Mouse (Mus musculus) limb, embryonic 12.5 days (tissue): ENCODE data around the gene Gpnmb. TPM values are rescaled to one million over a fixed set of nuclear protein-coding genes. Genes with fewer than 3 reads are reported as not detected.

ENCODE experiments used
- ATAC-seq: fragments of 200-750 bp; cut with Nextera tagmentation; 2 replicates; pipeline ENCODE4 v1.8.0; 2017; ENCODE audit warnings: low read depth, moderate TSS enrichment; ENCODE audit not compliant: insufficient number of reproducible peaks, insufficient read depth, low FRiP score, low TSS enrichment
- H3K27ac ChIP-seq: fragments of 300-500 bp; sonication (generic); 2 replicates; pipeline ENCODE4 v1.5.1; 2016; ENCODE audit warnings: mild to moderate bottlenecking, moderate library complexity
- H3K27me3 ChIP-seq: fragments of 300-500 bp; sonication (generic); 2 replicates; pipeline ENCODE4 v1.6.1; 2016; ENCODE audit warnings: mild to moderate bottlenecking, moderate library complexity
- H3K36me3 ChIP-seq: fragments of 300-500 bp; sonication (generic); 2 replicates; pipeline ENCODE4 v1.6.1; 2016; ENCODE audit warnings: mild to moderate bottlenecking, moderate library complexity
- H3K4me1 ChIP-seq: fragments of 300-500 bp; sonication (generic); replicated peaks from 2 replicates; pipeline ENCODE4 v1.6.1; 2016
- H3K4me2 ChIP-seq: fragments of 300-500 bp; sonication (generic); 2 replicates; pipeline ENCODE4 v1.6.1; 2016; ENCODE audit warnings: mild to moderate bottlenecking, moderate library complexity
- H3K4me3 ChIP-seq: fragments of 300-500 bp; sonication (generic); replicated peaks from 2 replicates; pipeline ENCODE4 v1.5.1; 2016; ENCODE audit warnings: mild to moderate bottlenecking
- H3K9ac ChIP-seq: fragments of 300-500 bp; sonication (generic); replicated peaks from 2 replicates; pipeline ENCODE4 v1.6.1; 2016; ENCODE audit warnings: mild to moderate bottlenecking, moderate library complexity
- H3K9me3 ChIP-seq: fragments of 300-500 bp; sonication (generic); 2 replicates; pipeline ENCODE4 v1.6.1; 2016; ENCODE audit warnings: mild to moderate bottlenecking, moderate library complexity
- WGBS: fragments of 180-500 bp; shearing (Covaris S2); methylation state at CpG from one replicate; pipeline ENCODE4 v1.1.7; 2016; 5-methylcytosine and 5-hydroxymethylcytosine counted together
- polyA plus RNA-seq: library from polyadenylated mRNA; unstranded; fragments of >200 nt; fragmentation: Nextera tagmentation; extraction: Ambion mirVana; gene quantifications from 2 replicates; pipeline ENCODE4 v1.2.1, GENCODE M21; 2016

The Gpnmb gene
- polyA plus RNA-seq, 1 experiment from 2014 or later: 0.59 TPM

DNA sequence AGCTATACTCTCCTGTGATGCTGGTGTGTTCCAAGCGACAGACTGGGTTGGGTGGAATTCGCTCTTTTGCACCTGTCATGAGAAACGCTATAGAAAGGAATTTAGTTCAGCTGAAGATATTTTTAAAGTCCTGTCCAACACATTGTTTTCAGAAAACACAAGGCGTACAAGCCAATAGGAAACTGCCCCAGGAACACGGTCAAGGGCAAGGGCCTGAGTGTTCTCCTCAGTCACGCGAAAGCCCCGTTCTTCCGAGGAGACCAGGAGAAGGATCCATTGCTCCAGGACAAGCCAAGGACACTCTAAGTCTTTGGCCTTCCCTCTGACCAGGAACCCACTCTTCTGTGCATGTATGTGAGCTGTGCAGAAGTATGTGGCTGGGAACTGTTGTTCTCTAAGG lies 19.7 kb downstream of the Gpnmb start:
- Histone ChIP-seq H3K9me3 (peaks cover 4% of the 10 kb centered on the region; the same call in 1 of the 2 replicates), H3K36me3 (no peaks in the 10 kb centered on the region), H3K9ac (no peak overlapping the region), H3K4me3 (no peak overlapping the region), H3K27me3 (0 out of 2 replicates have a peak, but pooled peaks cover 3% of the 10 kb centered on the region), H3K27ac (no peak overlapping the region), H3K4me1 (peaks cover 8% of the 10 kb centered on the region; the same call in 1 of the 2 replicates), H3K4me2 (no peak overlapping the region)
- WGBS: 82% methylated on average over 9 of the region's 9 CpGs
- ATAC-seq: no peak

DNA sequence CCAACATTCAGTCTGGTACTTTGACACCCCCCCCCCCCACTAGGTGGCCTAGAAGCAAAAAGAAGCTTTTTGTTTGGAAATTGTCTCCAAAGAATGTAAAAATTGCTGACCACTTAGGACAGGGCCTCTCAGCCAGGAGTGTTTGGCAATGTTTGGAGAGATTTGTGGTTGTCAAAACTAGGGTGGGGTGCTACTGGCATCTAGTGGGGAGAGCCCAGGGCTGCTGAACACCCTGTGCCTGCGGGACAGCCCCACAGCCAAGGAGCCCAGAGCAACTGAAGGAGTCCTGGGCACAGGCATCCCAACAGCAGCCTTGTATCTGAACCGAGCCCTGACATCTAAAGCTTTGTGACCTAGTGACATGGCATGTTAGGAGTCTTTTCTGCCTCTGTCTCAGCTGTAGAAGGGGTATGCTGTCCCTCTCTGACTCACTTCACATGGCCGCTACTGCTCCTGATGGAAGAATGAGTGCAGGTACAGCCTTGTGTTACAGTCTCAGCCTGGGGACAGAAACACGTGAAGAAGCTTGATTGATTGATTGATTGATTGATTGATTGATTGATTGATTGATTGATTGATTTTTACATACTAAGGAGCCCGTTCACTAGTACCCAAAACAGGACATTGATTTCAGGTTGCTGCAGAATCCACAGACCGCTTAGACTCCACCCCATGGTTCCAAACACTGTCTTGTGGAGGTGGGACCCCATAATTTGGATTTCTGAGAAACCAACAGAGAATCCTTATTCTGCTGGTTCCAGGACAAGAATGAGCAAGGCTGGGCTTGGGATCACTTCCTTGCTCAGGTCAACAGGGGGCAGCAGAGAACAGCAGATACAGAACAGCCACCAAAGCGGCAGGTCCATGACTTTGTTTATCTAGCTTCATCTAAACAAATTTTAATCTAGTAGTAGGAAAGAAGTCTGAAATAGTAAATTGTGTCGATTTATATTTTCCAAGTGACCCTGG lies 21.0 kb downstream of the Gpnmb start:
- no peaks in the 10 kb centered on the region for H3K36me3 ChIP-seq
- no peak overlapping the region for H3K4me2 ChIP-seq
- H3K9me3 ChIP-seq: peaks cover 4% of the 10 kb centered on the region; the same call in 1 of the 2 replicates
- no peak overlapping the region for H3K9ac ChIP-seq
- H3K4me1 ChIP-seq: peaks cover 8% of the 10 kb centered on the region; the same call in 1 of the 2 replicates
- no peak overlapping the region for H3K4me3 ChIP-seq
- 43% methylated on average over 8 of the region's 8 CpGs for WGBS
- ATAC-seq: 0 out of 2 replicates have a peak, but pooled peaks have one; percentile 31
- H3K27ac ChIP-seq: no peak overlapping the region
- 0 out of 2 replicates have a peak, but pooled peaks cover 3% of the 10 kb centered on the region for H3K27me3 ChIP-seq

DNA sequence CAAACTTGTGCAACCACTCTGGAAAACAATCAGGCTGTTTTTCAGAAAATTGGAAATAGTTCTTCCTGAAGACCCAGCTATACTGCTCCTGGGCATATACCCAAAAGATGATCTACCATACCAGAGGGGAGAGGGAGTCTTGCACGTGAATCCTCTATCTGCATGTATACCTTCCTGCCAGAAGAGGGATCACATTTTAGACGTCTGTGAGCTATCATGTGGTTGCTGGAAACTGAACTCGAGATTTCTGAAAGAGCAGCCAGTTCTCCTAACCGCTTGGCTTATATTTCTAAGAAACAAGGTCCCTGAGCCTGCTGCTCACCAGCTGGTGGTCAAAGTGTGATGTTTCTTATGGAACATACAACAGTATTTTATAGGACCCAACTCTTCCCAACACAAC lies 32.0 kb downstream of the Gpnmb start:
- Histone ChIP-seq H3K4me2 (no peak overlapping the region), H3K27me3 (no peaks in the 10 kb centered on the region), H3K9me3 (no peaks in the 10 kb centered on the region), H3K4me1 (no peaks in the 10 kb centered on the region), H3K4me3 (no peak overlapping the region), H3K9ac (no peak overlapping the region), H3K36me3 (no peaks in the 10 kb centered on the region), H3K27ac (no peak overlapping the region)
- no peak for ATAC-seq
- WGBS: 46% methylated on average over 4 of the region's 4 CpGs

DNA sequence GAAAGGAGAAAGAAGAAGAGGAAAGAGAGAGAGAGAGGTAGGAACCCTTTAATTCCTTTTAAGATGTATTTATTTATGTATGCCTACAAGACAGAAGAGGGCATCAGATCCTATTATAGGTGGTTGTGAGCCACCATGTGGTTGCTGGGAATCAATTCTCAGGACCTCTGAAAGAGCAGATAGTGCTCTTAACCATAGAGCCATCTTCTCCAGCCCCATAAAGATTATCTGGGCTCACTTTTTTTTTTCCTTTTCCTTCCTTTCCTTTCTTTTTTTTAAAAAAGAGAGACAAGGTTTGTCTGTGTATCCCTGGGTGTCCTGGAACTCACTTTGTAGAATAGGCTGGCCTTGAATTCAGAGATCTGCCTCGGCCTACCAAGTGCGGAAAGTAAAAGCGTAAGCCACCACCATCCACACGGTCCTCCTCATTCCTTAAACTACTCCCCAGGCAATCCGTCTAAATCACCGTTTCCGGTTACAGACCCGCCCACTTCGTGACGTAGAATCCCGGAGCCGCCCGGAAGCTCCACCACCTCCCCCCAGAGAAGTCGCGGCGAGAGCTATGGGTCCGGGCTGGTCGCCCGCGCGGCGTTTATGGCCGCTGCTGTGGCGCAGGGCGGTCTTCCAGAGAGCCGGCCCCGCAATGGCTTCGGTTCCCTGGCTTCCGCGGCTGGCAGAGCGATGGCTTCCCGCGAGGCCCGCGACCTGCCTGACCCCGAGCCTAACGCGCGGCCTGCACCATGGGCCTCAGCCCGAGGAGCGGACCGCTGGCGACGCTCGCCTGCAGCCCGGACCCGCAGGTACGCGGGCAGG lies 37.2 kb downstream of the Gpnmb start, which contains the start of gene Malsu1:
Gene Malsu1 (plus strand): TSS at position 492 of the 813 bp plus-strand sequence.
- peak within 1 kb of the TSS; percentile 94 for H3K9ac ChIP-seq
- peak; percentile 88 for ATAC-seq
- WGBS: under 1% methylated on average over 49 of the region's 49 CpGs

DNA sequence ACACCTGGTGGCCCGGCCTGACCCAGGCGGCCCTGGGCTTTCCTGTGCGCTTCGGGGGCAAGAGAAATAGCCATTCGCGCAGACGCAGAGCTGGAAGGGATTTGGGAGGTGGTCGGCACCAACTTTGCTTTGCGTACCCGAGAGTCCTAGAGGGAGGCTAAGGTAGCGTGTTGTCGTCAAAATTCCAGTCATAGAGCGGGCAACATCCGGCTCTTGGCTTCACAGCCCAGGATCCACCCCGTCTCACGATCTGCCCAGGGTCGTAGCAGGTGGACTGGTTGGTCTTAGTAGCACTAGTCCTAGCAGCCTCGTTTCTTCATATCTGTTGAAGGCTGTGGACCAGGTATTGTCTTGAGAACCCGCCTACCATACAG lies 37.8 kb downstream of the Gpnmb start:
- ATAC-seq: peak; percentile 75
- Histone ChIP-seq H3K27ac (peak overlapping the region; percentile 84), H3K9me3 (no peaks in the 10 kb centered on the region), H3K27me3 (no peaks in the 10 kb centered on the region), H3K36me3 (0 out of 2 replicates have a peak, but pooled peaks cover 6% of the 10 kb centered on the region), H3K4me1 (peaks cover 15% of the 10 kb centered on the region), H3K9ac (peak overlapping the region; percentile 94), H3K4me3 (peak overlapping the region; percentile 98), H3K4me2 (peak overlapping the region; percentile 87)
- 1% methylated on average over 19 of the region's 19 CpGs for WGBS

More for the DNA sequence above, 37.2 kb downstream of the Gpnmb start, which contains the start of gene Malsu1:
- Histone ChIP-seq H3K9me3 (no peaks in the 10 kb centered on the region), H3K27me3 (no peaks in the 10 kb centered on the region), H3K27ac (peak within 1 kb of the TSS; percentile 84), H3K36me3 (0 out of 2 replicates have a peak, but pooled peaks cover 2% of the 10 kb centered on the region), H3K4me1 (peaks cover 15% of the 10 kb centered on the region), H3K4me3 (peak within 1 kb of the TSS; percentile 98), H3K4me2 (peak within 1 kb of the TSS; percentile 87)

DNA sequence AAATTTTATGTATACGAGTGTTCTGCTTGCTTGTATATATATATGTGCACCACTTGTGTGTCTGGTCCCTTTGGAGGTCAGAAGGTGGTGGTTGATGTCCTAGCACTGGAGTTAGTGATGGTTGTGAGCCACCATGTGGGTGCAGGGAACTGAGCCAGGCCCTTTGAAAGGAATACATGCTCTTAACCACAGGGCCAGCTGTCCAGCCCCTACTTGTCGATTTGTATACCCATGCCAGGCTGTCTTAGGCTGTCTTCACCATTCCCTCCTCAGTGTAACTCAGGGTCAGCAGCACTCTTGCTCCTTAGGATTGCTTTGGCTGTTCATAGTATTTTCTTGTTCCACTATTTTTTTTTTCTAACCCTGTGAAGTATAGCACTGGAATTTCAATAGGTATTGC lies 41.5 kb downstream of the Gpnmb start:
- 90% methylated on average over 2 of the region's 2 CpGs for WGBS

DNA sequence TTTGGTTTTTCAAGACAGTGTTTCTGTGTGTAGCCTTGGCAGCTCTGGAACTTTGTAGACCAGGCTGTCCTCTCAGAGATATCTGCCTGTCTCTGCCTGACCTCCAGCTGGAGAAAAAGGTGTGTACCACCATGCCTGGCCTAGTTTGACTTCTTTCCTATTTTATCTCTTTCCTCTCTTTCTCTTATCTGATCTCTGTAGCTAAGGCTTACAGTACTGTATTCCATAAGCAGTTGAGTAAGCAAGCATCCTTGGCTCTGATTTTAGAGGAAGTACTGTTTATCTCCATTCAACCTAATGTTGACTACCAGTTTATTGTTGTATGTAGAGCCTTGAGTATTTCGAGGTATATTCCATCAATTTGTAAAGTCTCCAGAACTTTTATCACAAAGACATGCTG lies 43.0 kb downstream of the Gpnmb start:
- ATAC-seq: no peak
- WGBS: 94% methylated on average over 1 of the region's 1 CpGs
- Histone ChIP-seq H3K9ac (no peak overlapping the region), H3K27ac (no peak overlapping the region), H3K36me3 (peaks cover 30% of the 10 kb centered on the region), H3K4me3 (no peak overlapping the region), H3K4me1 (peaks cover 13% of the 10 kb centered on the region), H3K27me3 (no peaks in the 10 kb centered on the region), H3K9me3 (no peaks in the 10 kb centered on the region), H3K4me2 (no peak overlapping the region)

More for the DNA sequence above, 41.5 kb downstream of the Gpnmb start:
- Histone ChIP-seq H3K9me3 (no peaks in the 10 kb centered on the region), H3K27ac (no peak overlapping the region), H3K9ac (no peak overlapping the region), H3K4me3 (no peak overlapping the region), H3K27me3 (no peaks in the 10 kb centered on the region), H3K36me3 (peaks cover 17% of the 10 kb centered on the region; the same call in 1 of the 2 replicates), H3K4me1 (peaks cover 15% of the 10 kb centered on the region), H3K4me2 (no peak overlapping the region)
- ATAC-seq: no peak

DNA sequence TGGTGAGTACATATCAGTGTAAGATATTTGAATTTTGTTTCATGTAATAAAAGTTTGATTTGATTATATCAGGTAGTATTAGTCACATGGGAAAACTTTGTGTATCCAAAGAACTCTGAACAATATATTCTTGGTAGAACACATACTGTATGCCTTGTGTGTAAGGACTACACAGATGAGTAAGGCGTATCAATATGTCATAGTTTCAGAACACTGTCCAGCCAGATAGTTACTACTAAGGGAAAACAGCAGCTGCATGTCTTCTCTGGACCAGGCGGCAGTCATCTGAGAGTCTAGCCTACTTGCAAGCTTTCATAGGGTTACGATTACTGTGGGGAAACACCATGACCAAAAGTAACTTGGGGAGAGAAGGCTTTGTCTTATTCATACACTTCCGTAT lies 46.7 kb downstream of the Gpnmb start:
- no peak for ATAC-seq
- H3K4me1 ChIP-seq: no peaks in the 10 kb centered on the region
- H3K27me3 ChIP-seq: no peaks in the 10 kb centered on the region
- no peak overlapping the region for H3K4me2 ChIP-seq
- no peak overlapping the region for H3K27ac ChIP-seq
- no peak overlapping the region for H3K4me3 ChIP-seq
- 94% methylated on average over 4 of the region's 4 CpGs for WGBS
- no peaks in the 10 kb centered on the region for H3K9me3 ChIP-seq
- peaks cover 62% of the 10 kb centered on the region for H3K36me3 ChIP-seq
- H3K9ac ChIP-seq: no peak overlapping the region

DNA sequence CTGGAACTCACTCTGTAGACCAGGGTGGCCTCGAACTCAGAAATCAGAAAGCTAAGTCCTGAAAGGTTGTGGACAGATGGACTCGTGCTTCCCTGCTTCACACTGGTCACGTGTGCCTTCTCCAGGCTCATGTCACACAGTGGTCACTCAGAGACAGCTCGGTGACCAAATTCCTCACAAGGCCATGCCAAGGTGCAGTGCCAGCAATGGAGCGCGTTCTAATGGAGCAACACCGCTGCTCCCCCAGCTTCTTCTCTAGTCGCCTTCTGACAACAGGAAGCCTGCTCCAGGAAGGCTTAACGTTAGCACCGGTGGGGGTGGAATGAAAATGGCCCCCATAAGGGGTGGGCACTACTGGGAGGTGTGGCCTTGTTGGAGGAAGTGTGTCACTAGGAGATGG lies 58.6 kb downstream of the Gpnmb start:
- no peak overlapping the region for H3K9ac ChIP-seq
- H3K36me3 ChIP-seq: peaks cover 91% of the 10 kb centered on the region
- 91% methylated on average over 10 of the region's 10 CpGs for whole genome bisulfite sequencing

DNA sequence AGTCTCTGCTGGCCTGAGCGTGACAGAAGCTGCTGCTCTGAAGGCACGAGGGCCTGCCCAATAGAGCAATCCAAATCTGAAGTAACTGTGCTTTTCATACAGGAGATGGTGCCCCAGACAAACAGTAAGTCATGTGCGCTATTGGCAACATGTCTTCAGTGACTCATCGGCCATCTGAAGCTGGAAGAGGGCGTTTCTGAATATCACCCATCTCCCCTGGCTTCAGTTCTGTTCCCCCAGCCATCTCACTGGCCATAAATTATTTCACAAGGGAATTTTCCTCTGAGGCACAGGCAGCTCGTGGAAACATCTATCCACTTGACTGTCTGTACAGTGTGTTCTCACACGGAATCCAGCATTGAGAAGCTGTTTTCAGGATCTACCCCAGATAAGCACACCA lies 60.1 kb downstream of the Gpnmb start:
- Histone ChIP-seq H3K4me2 (no peak overlapping the region), H3K4me1 (peaks cover 4% of the 10 kb centered on the region), H3K27me3 (no peaks in the 10 kb centered on the region), H3K9ac (no peak overlapping the region), H3K27ac (no peak overlapping the region), H3K4me3 (no peak overlapping the region), H3K36me3 (peaks cover 91% of the 10 kb centered on the region), H3K9me3 (no peaks in the 10 kb centered on the region)
- 86% methylated on average over 7 of the region's 7 CpGs for WGBS
- ATAC-seq: no peak

More for the DNA sequence above, 58.6 kb downstream of the Gpnmb start:
- no peak for ATAC-seq
- Histone ChIP-seq H3K9me3 (no peaks in the 10 kb centered on the region), H3K27me3 (no peaks in the 10 kb centered on the region), H3K4me1 (peaks cover 4% of the 10 kb centered on the region), H3K4me2 (no peak overlapping the region), H3K4me3 (no peak overlapping the region), H3K27ac (no peak overlapping the region)
